Comparison of ENCODE assay signal across 8 mouse cellular contexts in genomic region chr9:94613891-94614671, GRCm38 (mm10). TPM values are rescaled to one million over a fixed set of nuclear protein-coding genes. Genes with fewer than 3 reads are reported as not detected.
A peak's percentile ranks its signal among the peaks of the same experiment; 100 is the strongest.
DNase-seq lines count a peak whose midpoint lies in the region; ATAC-seq lines count a peak whose summit lies in the region.

No protein-coding gene starts in this region.

- H3K27ac ChIP-seq in heart, embryonic 11.5 days (ENCODE audit: low read depth, low read length) = no peak overlapping the region
- no peak overlapping the region for H3K27ac ChIP-seq in embryonic facial prominence, embryonic 14.5 days (replicated peaks; ENCODE audit: low read depth, low read length)
- no peak overlapping the region for H3K27ac ChIP-seq in hindbrain, embryonic 10.5 days
- H3K27ac ChIP-seq in midbrain, embryonic 12.5 days (replicated peaks) = no peak overlapping the region

- no peaks in the 10 kb centered on the region for H3K36me3 ChIP-seq in heart, embryonic 11.5 days (ENCODE audit: control insufficient read depth, insufficient read depth, low read length)
- no peaks in the 10 kb centered on the region for H3K36me3 ChIP-seq in embryonic facial prominence, embryonic 14.5 days (ENCODE audit: control insufficient read depth, insufficient read depth, low read length)
- no peaks in the 10 kb centered on the region for H3K36me3 ChIP-seq in hindbrain, embryonic 10.5 days
- no peaks in the 10 kb centered on the region for H3K36me3 ChIP-seq in midbrain, embryonic 12.5 days

- H3K4me2 ChIP-seq in heart, embryonic 11.5 days = no peak overlapping the region
- no peak overlapping the region for H3K4me2 ChIP-seq in embryonic facial prominence, embryonic 14.5 days (ENCODE audit: low read depth, low read length)
- no peak overlapping the region for H3K4me2 ChIP-seq in midbrain, embryonic 12.5 days (replicated peaks)

- no peak; the same call in 1 of the 2 replicates for ATAC-seq in heart, embryonic 11.5 days (replicated peaks; ENCODE audit: insufficient number of reproducible peaks, low FRiP score, low TSS enrichment)
- peak; percentile 89 for ATAC-seq in activated CD4-positive, CD25-positive, alpha-beta regulatory T cell, adult 4 months
- peak; percentile 76 for ATAC-seq in embryonic facial prominence, embryonic 14.5 days (ENCODE audit: low read depth)
- peak; percentile 62 for ATAC-seq in midbrain, embryonic 12.5 days (ENCODE audit: low FRiP score, low read depth)

- peak; percentile 73 for DNase-seq in heart, adult 11 months
- DNase-seq in embryonic facial prominence, embryonic 14.5 days (ENCODE audit: low spot score) = peak; percentile 82
- peak; percentile 23 for DNase-seq in hindbrain, embryonic 10.5 days (ENCODE audit: low spot score)
- peak; percentile 20 to 43 for DNase-seq in layer of hippocampus, postnatal 10 days (ENCODE audit: low spot score in 2 of 2)
- DNase-seq in thymus, postnatal 36 days = peak; percentile 25 to 27

- no peak overlapping the region for H3K9ac ChIP-seq in heart, embryonic 11.5 days (ENCODE audit: low read depth, low read length)
- H3K9ac ChIP-seq in embryonic facial prominence, embryonic 14.5 days (ENCODE audit: low read depth, low read length) = no peak overlapping the region
- H3K9ac ChIP-seq in midbrain, embryonic 12.5 days (replicated peaks) = no peak overlapping the region

- H3K9me3 ChIP-seq in heart, embryonic 11.5 days (replicated peaks; ENCODE audit: control insufficient read depth, low read length) = no peaks in the 10 kb centered on the region
- no peaks in the 10 kb centered on the region for H3K9me3 ChIP-seq in embryonic facial prominence, embryonic 14.5 days (ENCODE audit: control insufficient read depth, low read length)
- H3K9me3 ChIP-seq in hindbrain, embryonic 10.5 days = no peaks in the 10 kb centered on the region
- H3K9me3 ChIP-seq in midbrain, embryonic 12.5 days = no peaks in the 10 kb centered on the region

- 28% methylated on average over 6 of the region's 6 CpGs for WGBS in heart, embryonic 11.5 days (ENCODE audit: insufficient replicate concordance)
- WGBS in embryonic facial prominence, embryonic 14.5 days = 48% methylated on average over 6 of the region's 6 CpGs
- WGBS in hindbrain, embryonic 10.5 days = 56% methylated on average over 6 of the region's 6 CpGs
- 58% methylated on average over 6 of the region's 6 CpGs for WGBS in midbrain, embryonic 12.5 days

- H3K4me1 ChIP-seq in heart, embryonic 11.5 days (ENCODE audit: control insufficient read depth, insufficient read depth, low read length) = peaks cover 15% of the 10 kb centered on the region
- peaks cover 3% of the 10 kb centered on the region; the same call in 1 of the 2 replicates for H3K4me1 ChIP-seq in embryonic facial prominence, embryonic 14.5 days (ENCODE audit: control insufficient read depth, insufficient read depth, low read length)
- H3K4me1 ChIP-seq in hindbrain, embryonic 10.5 days (replicated peaks) = peaks cover 8% of the 10 kb centered on the region; the same call in 1 of the 2 replicates
- peaks cover 9% of the 10 kb centered on the region for H3K4me1 ChIP-seq in midbrain, embryonic 12.5 days

- no peak overlapping the region for H3K4me3 ChIP-seq in heart, embryonic 11.5 days (ENCODE audit: low read depth, low read length)
- H3K4me3 ChIP-seq in embryonic facial prominence, embryonic 14.5 days (ENCODE audit: low read depth, low read length) = no peak overlapping the region
- no peak overlapping the region for H3K4me3 ChIP-seq in hindbrain, embryonic 10.5 days
- H3K4me3 ChIP-seq in midbrain, embryonic 12.5 days = no peak overlapping the region

- H3K27me3 ChIP-seq in heart, embryonic 11.5 days (ENCODE audit: control insufficient read depth, insufficient read depth, low read length) = no peaks in the 10 kb centered on the region
- no peaks in the 10 kb centered on the region for H3K27me3 ChIP-seq in embryonic facial prominence, embryonic 14.5 days (replicated peaks; ENCODE audit: control insufficient read depth, insufficient read depth, low read length)
- no peaks in the 10 kb centered on the region for H3K27me3 ChIP-seq in hindbrain, embryonic 10.5 days (ENCODE audit: insufficient read depth, poor library complexity, severe bottlenecking)
- no peaks in the 10 kb centered on the region for H3K27me3 ChIP-seq in midbrain, embryonic 12.5 days

RNA-seq across cellular contexts. Expression of gene Slc9a9, which starts 55.6 kb away (rescaled TPM):
- polyA plus RNA-seq in heart, embryonic 11.5 days (2014; fragmentation: Nextera tagmentation; extraction: Ambion mirVana) = 4.1 and 4.4 TPM in 2 replicates
- 10 to 100 TPM; 36.7 to 43.0 TPM for polyA plus RNA-seq in activated CD4-positive, CD25-positive, alpha-beta regulatory T cell, adult 4 months (2017; shearing (Covaris generic))
- 6.5 and 8.0 TPM in 2 replicates for polyA plus RNA-seq in embryonic facial prominence, embryonic 14.5 days (2014; fragmentation: Nextera tagmentation; extraction: Ambion mirVana)
- polyA plus RNA-seq in hindbrain, embryonic 10.5 days (2016; fragmentation: Nextera tagmentation; extraction: Ambion mirVana) = 2.9 and 3.2 TPM in 2 replicates
- 10 to 100 TPM; 14.7 to 16.7 TPM for total RNA-seq in layer of hippocampus, postnatal 10 days (2021)
- polyA plus RNA-seq in midbrain, embryonic 12.5 days (2016; fragmentation: Nextera tagmentation; extraction: Ambion mirVana) = 4.5 and 5.3 TPM in 2 replicates

Comparison
In these comparisons a context has a peak if more than half of its experiments do, and no peak if none do; other contexts are left out.
1. DNase-seq: peak in every context shown above with its lines; median percentile 82 in embryonic facial prominence, embryonic 14.5 days; 73 in heart, adult 11 months; 32 in layer of hippocampus, postnatal 10 days; 26 in thymus, postnatal 36 days; 23 in hindbrain, embryonic 10.5 days.